Mouse (Mus musculus): ENCODE results near the gene Catsper1.
"Not testable (repeated sequence)": the region's sequence is repeated elsewhere in the genome, so short reads cannot be mapped to it uniquely, and the experiment has no call there.

Gene Catsper1

DNA sequence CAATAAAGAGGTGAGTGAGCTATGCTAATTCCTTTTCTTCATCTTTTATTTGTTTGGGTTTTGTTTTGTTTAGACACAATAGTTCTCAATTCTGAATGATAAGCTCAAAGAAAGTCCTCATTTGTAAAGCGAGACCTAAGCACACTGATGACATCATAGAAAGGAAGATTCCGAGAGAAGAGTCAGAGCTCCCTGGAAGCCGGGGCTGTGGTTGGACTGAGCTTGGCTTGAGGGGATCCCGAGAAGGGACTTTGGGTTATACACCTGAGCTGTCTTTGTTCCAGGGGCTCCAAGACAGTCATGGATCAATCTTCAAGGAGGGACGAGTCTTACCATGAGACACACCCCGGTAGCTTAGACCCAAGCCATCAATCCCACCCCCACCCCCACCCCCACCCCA is at the start of gene Catsper1:
TSS of gene Catsper1 (plus strand) at position 301 of the 400 bp plus-strand sequence.
- DNase-seq (ENCODE audit: low read depth): no peak

DNA sequence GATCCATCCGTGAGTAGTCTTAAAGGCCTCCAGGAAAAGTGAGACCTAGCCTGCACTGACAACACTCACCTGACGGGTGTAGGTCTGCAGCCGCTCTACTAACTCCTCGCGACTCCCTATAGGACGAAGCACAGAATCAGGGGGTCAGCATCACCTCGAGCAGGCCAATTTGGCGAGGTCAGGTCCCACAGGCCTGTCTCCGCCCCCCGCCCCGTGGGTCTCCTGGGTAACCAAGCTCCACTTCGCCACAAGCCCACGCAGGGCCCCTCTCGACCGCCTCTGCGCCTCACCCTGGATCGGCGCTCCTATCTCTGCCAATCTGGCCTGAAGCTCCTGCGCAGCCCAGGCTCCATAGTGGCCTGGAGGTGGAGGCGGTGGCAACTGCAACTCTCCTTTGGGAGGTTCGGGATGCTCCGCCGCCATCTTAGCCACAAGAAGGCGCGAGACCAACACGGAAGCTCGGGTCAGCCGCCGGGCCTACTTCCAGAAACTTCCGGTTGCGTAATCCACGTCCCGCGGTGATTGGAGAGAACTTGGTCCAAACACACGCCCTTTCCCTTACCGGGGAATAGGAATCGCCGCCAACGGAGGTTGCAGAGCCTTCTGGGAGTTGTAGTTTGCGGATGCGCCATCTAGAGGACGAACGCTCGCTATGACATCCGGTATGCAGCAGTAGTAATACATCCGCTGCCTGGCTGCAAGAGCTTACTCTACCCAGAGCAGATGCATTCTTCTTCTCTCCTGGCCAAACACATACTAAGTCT is 40.4 kb upstream of the Catsper1 start, which contains the start of gene Sf3b2:
TSS of gene Sf3b2 (minus strand) at position 484 of the 764 bp plus-strand sequence.
- peak; percentile 99 for DNase-seq (ENCODE audit: low read depth)

DNA sequence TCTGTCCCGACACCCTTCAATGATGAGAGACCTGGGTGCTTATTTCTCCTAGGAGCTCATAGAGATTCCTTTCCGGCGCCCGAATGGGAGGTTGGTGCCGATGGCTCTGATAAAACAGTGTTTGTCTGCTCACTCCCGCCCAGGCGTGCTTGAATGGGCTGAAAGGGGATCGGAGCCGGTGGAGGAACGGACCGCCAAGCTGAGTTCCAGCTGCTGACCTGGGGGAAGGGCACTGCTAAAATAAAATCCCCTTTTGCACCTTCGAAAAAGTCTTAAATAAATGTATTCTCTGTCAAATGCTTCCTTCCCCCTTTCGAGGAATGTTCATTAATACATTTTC is 39.8 kb upstream of the Catsper1 start:
- DNase-seq (ENCODE audit: low read depth): no peak

DNA sequence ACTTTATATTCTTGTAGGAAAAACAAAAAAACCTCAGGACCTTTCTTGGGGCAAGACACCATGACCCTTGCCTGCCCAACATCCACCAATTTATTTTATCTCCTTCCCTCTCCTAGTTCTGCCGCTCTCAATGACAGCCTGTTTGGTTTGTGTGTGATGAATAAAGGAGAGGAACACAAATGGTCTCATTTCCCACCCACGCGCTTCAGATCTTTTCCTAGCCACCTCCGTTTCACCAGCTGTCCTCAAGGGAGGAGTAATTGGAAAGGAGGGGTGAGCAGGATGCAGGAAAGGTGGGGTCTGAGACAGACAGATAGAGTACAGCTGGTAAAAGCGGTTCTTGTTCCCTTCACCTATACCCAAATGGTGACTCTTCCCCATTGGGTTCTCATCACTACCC is 38.9 kb upstream of the Catsper1 start:
- DNase-seq (ENCODE audit: low read depth): no peak

DNA sequence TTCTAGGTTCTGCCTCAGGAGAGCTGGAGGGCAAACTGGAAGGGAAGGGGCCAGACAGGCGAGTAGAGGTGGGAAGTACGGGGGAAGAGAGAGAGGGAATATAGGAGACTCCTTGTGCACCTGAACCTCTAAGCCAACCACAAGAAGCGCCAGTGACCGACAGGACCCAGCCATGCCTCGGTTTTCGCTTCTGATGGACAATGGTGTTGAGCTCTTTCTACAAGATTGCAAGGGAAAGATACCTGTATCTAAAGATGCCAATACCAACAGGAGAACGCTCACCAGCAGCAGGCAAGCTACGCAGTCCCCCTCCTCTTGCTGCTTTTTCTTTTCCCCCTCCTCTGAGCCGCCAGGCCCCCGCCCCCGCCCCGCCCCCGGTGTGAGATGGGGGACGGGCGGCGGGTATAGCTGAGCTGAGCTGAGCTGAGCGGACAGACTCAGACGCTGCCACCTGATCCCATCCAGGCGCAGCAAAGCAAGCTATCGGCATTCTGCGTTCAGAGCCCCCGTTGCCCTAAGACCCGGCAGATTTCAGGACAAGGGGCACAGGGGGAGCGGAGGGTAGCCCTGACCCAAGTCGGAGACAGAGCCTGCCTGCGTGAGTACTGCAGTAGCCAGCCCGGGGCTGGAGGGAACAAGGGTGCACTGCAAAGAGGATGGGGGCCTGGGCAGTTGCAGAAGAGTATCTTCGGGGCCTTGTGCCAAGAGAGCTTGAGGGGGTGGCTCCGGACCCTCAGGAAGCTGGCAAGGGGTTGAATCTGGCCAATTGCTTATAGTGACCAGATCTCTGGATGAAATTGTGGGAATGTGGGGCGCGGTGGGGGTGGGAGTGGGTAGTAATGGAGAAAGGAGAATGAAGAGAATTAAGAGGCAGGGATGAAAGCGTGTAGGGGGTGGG is 37.4 kb upstream of the Catsper1 start, which contains the start of gene Gal3st3:
TSS of gene Gal3st3 (plus strand) at position 429 of the 898 bp plus-strand sequence.
- DNase-seq (ENCODE audit: low read depth): no peak

DNA sequence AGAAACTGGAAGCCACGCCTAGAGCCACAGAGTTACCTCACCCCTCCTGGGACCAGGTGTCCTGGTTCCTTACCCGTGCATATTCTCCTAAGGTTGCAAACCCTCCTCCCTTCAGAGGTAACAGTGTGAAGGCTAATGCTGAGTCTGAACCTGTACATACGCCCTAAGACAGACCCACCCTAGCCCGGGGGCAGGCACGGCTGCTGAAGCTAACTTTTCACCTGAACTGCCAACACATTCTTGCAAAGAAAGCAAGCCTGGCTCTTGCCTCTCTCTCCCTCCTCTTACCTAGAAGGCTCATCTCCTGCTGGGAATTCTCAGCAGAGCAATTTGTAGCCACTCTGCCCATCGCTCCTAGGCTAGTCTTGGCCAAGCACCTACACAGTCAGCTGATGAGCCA is 35.0 kb upstream of the Catsper1 start:
- no peak for DNase-seq (ENCODE audit: low read depth)

DNA sequence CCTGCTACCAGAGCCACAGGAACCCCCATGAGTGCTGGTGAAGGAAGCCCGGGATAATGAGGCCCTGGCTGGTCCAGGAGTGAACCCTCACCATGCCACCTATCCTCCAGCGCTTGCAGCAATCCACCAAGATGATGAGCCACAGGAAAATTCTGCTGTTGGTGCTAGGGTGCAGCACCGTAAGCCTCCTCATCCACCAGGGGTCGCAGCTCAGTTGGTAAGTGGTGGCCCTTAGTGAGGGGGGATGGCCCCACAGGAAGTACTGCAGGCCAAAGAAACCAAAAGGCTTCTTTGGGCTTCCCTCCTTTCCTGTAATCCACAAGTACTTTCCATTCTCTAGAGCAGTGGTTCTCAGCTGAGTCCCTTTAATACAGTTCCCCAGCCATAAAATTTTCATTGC is 33.1 kb upstream of the Catsper1 start:
- DNase-seq (ENCODE audit: low read depth): no peak

DNA sequence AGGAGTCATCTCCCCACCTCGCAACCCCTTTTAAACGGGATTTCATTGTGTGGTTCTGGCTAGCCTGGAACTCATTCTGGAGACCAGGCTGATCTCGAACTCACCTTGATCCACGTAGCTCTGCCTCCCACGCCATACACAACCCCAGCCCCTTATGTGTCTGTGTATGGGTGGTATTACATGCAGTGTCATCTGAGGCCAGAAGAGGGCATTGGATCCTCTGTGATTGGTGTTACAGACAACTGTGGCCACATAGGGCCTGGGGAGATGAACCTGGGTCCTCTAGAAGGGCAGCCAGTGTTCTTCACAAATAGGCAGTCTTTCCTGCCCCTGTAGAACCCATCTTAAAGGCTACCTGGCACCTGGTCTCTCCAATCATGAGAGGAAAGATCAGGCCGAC is 29.3 kb upstream of the Catsper1 start:
- no peak for DNase-seq (ENCODE audit: low read depth)

DNA sequence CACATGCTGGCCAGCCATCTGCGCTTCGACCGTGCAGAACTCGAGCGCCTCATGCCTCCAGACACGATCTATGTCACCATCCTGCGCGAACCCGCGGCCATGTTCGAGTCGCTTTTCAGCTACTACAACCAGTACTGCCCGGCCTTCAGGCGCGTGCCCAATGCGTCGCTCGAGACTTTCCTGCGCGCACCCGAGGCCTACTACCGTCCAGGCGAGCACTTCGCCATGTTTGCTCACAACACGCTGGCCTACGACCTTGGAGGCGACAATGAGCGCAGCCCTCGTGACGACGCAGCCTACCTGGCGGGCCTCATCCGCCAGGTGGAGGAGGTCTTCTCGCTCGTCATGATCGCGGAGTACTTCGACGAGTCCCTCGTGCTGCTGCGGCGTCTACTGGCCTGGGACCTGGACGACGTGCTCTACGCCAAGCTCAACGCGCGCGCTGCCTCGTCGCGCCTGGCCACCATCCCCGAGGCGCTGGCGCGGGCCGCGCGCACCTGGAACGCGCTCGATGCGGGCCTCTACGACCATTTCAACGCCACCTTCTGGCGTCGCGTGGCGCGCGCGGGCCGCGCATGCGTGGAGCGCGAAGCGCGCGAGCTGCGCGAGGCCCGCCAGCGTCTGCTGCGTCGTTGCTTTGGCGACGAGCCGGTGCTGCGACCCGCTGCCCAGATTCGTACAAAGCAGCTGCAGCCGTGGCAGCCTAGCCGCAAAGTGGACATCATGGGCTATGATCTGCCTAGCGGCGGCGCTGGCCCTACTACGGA is 28.4 kb upstream of the Catsper1 start:
- no peak for DNase-seq (ENCODE audit: low read depth)

DNA sequence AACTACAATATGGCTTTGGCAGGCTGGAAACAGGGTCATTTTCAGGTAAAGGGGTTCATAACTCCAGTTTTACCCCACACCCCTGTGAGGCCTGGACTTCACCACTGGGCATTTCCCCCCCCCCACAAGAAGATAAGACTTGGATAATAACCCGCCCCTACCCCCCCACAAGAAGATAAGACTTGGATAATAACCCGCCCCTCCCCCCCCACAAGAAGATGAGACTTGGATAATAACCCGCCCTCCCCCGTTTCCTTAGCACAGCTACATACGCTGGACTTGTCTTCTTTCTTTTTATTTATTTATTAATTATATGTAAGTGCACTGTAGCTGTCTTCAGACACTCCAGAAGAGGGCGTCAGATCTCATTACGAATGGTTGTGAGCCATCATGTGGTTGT is 26.5 kb upstream of the Catsper1 start:
- no peak for DNase-seq (ENCODE audit: low read depth)

DNA sequence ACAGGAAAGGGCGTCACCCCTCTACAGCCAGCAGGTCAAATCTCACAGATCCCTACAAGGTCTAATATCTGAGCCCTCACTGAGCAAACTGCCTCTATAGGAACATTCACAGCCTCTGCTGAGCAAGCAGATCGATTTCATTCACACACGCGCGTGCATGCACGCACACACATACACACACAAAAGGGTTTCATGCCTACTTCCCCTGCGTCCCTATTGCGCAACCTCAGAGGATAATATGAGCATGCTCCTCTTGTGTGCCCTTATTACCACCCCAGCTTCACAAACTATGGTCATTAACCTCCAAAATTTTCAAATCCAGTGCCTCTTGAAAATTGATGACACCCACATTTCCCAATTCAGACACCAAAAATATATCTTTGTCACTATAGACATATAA is 22.4 kb upstream of the Catsper1 start:
- no peak for DNase-seq (ENCODE audit: low read depth)

DNA sequence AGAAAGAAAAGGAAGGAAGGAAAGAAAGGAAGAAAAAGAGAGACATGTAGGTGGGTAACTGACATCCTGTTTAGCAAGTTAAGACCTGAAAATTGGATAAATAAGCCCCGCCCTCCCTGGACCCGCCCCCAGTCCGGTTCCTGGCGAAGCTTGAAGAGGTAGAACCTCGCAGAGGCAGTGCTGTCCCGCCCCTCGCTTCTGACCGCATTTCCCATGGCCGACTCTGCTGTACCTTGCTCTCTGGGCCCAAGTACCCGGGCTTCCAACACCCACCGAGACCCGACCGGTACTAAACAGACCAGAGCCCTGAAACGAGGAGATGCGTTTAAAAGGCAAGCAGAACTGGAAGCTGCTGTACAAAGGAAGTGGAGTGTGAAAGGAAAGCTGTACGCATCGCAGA is 11.7 kb upstream of the Catsper1 start:
- no peak for DNase-seq (ENCODE audit: low read depth)

DNA sequence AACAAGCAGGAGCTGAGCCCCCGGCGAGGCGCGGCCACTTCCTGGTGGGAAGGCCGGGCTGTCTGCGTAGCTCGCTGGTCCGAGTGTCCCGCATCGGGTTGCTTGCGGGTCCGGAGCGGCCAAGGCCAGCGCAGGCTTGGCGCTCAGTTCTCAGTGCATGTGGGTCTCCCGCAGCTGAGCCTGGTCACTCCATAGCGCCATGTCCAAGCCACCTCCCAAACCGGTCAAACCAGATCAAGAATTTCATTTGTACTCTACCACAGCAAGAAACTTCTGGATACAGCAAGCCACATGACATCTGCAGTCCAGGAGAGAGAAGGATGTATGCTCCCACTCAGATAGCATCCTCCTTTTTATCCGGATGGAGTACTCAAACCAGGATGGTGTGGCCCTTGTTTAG is 7.6 kb upstream of the Catsper1 start:
- DNase-seq (ENCODE audit: low read depth): no peak

DNA sequence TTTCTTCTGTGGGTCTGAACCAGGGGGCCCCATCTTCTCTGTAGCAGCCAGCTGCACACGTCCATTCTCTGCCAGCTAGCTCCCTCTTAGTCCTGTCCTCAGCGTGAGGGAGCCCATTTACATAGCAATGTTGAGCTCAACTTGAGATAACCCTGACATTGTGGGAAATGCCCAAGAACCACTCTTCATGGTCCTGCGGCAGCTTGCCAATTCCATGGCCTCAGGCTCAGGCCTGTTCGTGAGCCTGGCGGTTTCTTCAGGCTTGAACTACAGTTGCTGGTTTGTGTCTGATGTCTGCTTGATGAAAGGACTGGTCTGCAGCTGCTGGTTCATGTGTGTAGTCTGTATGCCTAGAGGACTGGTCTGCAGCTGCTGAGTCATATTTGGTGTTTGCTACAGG is 800 bp upstream of the Catsper1 start:
- no peak for DNase-seq (ENCODE audit: low read depth)

DNA sequence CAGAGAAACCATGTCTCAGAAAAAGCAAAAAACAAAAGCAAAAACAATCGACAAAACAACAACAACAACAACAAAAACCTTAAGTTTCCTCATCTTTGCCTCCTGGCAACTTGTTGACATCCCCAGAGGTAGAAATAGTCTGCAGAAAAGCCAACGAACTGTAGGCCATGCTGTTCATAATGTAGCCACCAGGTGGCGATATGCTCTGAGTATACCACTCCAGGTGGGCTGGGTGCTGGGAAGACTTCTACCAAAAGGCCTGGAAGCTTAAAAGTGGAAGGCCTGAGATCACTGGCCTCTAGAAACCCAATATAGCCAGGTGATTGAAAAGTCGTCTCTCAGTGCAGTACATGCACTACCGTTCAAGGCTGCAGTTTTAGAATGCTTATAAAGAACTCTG is 2.4 kb downstream of the Catsper1 start:
- DNase-seq (ENCODE audit: low read depth): peak; percentile 56

DNA sequence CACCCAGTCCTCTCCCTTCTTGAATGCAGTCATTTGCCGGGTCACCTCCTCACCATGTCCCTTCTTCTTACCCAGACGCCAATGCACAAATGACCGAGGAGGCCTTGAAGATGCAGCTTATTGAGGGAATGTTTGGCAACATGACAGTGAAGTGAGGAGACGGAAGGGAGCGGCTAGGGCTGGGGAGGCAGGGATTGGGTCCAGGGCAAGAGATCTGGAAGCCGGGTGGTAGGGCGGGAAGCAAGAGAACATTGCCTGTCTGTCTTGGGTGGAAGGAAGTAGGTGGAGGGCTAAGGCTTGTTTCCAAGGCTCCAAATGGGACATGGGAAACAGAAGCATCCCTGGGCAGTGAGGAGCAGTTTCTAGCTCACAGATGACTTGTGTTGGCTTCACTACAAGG is 5.8 kb downstream of the Catsper1 start:
- DNase-seq (ENCODE audit: low read depth): no peak

DNA sequence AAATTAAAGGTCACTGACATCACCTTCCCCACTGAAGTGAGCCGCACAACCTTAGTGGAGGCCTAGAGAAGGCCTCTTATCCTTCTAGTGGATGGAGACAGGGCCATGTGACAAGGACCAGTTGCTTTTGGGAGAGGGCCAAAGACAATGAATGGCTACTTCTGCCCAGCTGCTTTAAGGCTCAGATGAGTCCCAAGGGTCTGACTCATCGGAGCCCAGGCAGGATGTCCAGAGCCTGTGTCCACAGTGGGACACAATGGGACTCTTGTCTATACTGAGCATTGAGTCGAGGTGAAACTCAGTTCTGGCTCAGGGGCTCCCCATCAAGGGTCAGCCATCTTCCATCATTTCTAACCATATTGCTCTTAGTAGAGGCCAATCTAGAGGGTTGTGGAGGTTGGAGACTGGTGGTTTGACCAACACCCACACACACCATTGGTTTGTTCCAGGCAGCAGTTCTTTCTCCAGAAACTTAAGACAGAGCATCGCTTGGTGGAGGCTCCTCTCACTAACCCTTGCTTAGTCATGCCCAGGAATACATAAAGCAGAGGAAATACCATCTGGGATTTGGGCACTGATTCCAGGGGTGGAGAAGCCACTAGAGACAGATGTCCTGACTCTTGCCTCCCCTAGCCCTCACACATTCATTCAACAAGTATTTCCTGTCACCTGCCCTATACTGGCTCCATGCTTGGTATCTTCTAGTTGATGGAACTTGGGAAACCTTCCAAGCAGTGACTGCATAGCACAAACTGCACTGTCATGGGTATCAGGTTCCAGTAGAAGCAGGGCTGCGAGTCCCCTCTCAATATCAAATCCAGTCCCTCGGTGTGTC is 10.0 kb downstream of the Catsper1 start:
- DNase-seq (ENCODE audit: low read depth): peak; percentile 66

DNA sequence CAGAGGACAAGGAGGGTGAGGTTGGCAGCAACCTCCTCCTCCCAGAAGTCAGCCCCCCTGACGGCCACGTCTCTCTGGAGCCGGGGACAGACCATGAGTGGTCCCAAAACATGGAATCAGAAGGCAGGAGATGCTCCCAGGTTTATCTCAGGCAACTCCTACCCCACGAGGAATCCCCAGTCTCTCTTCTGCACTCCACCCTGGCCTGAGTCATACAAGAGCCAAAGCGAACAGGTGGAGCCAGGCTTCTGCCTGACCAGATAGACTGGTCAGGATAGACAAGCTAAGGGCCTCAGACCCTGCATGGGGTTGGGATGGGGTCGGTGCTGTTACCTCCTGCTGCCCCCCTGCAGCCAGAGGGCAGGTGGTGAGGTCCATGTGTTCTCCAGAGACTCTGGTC is 12.5 kb downstream of the Catsper1 start:
- DNase-seq (ENCODE audit: low read depth): no peak

DNA sequence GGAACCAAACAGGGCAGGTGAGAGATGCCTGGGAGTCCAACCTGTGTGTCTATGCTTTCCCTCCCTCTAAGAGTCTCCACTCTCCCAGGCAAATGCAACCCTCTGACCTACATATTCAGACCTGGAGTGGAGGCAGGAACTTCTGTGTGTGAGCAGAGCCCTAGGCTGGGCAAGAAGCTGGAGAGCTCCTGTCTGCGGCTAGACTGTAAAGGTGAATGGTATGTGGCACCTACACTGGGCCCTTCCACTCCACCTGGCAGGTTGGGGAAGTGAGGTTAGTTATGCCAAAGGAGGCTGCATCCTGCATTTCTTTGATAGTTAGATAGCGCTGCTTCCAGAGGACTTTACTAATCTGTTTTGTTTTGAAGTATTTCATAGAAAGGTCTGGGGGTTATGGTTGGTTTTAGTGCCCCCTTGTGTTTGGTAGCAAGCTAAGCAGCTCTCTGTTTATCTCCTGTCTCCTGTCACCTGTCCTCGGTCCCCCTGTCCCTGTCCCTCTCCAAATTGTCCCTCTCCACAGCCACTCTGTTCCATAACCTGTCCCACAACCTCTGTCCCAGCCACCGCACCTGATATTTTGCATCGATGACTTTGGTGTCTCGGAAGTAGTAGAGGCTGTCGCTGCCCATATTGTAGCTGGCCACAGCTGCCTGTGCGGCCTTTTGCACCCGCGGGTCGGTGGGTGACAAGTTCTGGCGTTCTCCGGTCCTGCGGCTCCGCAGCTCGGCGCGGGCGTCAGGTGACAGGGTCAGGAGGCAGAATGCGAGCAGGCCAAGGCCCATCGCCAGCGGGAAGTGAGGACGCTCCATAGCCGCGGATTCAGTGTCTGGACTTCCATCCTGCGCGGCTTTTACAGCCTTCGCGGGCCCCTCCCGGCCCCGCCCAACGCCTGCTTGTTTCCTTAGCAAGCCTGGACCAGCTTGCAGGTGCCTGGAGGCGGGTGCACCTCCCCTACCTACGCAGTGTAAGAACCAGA is 13.3 kb downstream of the Catsper1 start:
- no peak for DNase-seq (ENCODE audit: low read depth)

DNA sequence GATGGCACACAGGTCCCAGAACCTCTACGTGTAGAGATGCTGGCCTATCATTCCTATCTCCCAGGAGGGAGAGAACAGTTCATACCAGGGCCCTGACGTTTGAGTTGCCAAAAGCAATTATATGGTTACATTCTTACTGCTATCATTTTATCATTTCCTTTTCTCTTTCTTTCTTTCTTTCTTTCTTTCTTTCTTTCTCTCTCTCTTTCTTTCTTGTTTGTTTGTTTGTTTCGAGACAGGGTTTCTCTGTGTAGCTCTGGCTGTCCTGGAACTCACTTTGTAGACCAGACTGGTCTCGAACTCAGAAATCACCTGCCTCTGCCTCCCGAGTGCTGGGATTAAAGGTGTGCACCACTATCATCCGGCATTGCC is 13.9 kb downstream of the Catsper1 start, which contains the start of gene Cst6:
TSS of gene Cst6 (minus strand) at position 73 of the 372 bp plus-strand sequence.
- not testable (repeated sequence) for DNase-seq (ENCODE audit: low read depth)

All from fibroblast of lung, adult 2 months (primary cell).